Mouse (Mus musculus) gastrocnemius, postnatal 4 days (tissue): ENCODE data around the gene Samd4. TPM values are rescaled to one million over a fixed set of nuclear protein-coding genes. Genes with fewer than 3 reads are reported as not detected.

Experiments used
- DNase-seq, 2 experiments: peaks; one replicate each; pipeline ENCODE4 v3.0.0; 2021 to 2022; ENCODE audit warnings: low spot score in 2 of 2, mixed read lengths in 2 of 2
- long read RNA-seq, 2 experiments: library from polyadenylated mRNA; stranded (forward); transcript quantifications; one replicate each; pipeline ENCODE4 v2.0.0; 2021
- total RNA-seq, 2 experiments: library from RNA; stranded (reverse); gene quantifications; 2 replicates each; pipeline ENCODE4 v1.2.3; 2021

Samd4 gene
- total RNA-seq: 10 to 100 TPM; 54.5 to 61.9 TPM
- long read RNA-seq, experiment 1, full-length matches to known transcripts: 1 of 8 reads
- long read RNA-seq, experiment 1, partial matches to known transcripts: 2 of 8 reads
- long read RNA-seq, experiment 1, other reads (novel, unspliced or antisense): 5 of 8 reads
- long read RNA-seq, experiment 2, full-length matches to known transcripts: 1 of 7 reads
- long read RNA-seq, experiment 2, partial matches to known transcripts: 3 of 7 reads
- long read RNA-seq, experiment 2, other reads (novel, unspliced or antisense): 3 of 7 reads

DNA sequence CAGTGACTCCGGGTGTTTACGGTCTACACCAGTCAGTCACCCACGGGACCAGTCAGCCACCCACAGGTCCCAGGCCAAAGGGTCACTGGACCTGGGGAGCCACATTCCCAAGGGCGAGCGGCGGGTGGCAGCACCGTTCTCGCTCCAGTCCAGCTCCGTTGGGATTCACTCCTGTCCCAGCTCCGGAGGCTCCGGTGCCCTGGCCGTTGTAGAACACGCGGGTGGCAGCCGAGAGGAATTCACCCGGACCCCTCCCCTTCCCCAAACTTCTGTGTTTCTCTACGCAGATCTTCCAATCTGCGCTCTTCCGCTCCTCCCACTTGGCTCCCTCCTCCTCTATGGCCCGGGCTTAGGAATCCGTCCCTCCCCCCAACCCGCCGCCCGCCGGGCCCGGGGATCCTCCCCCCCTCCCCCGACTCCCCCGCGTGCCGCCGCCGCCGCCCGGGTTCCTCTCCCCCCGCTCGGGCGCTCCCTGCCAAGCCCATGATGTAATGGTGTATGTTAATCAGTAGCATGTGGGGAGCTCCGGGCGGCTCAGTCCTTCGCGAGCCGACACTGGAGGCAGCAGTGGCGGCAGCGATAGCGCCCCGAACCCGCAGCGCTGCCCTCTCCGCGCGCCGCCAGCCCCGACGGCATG is at the start of gene Samd4:
TSS of gene Samd4 (plus strand) at position 424 of the 637 bp plus-strand sequence.
- DNase-seq: peak; percentile 77 to 86

DNA sequence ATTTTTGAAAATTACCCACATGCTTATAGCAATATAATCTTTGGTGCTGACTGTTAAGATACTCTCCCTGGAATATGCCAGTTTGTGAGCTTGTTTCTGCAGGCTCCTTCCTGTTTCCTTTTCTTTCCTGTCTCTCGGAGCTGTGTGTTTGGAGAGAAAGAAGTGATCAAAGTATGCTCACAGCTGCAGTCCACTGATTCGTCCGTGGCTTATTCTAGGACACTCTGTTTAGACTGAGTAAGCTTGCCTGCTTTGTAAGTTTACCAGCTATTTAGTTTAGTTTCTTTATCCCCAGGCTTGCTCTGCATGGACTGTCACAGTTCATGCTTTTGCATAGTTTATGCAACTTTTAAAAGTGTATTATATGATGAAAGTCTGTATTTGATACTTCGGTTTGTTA is 43.3 kb upstream of the Samd4 start:
- no peak for DNase-seq

- no peak for DNase-seq
These were observed 36.9 kb upstream of the Samd4 start for GRCm38 (mm10) chr14:46845706-46846105.

DNA sequence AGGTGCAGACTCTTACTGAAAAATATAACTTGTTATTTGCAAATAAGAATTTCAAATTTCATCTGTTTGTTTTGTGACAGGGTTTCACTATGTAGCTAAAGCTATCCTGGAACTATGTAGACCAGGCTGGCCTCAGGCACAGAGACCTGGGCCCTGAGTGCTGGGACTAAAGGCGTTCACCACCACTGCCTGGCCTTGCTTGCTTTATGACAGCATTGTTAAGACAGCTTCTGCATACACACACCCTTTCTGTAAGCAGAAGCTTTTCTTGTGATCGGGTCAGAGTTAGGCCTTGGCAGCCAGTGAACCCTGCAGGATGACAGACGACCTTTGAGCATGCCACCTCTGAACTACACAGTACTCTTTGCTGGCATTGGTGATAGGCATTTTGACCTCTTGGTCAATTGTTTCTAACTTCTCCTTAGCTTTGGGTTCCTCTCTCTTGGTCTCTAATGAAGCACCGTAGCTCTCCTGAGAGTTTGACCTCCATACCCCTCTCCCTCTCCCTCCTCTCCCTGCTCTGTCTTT is 34.5 kb upstream of the Samd4 start:
- DNase-seq: no peak

GRCm38 (mm10) chr14:46848736-46849135 is 33.9 kb upstream of the Samd4 start:
- no peak for DNase-seq

- no peak for DNase-seq
These were observed 32.9 kb upstream of the Samd4 start for GRCm38 (mm10) chr14:46849769-46850168.

GRCm38 (mm10) chr14:46853677-46854076 is 29.0 kb upstream of the Samd4 start:
- DNase-seq: peak in 1 of 2 experiments; percentile 16

DNA sequence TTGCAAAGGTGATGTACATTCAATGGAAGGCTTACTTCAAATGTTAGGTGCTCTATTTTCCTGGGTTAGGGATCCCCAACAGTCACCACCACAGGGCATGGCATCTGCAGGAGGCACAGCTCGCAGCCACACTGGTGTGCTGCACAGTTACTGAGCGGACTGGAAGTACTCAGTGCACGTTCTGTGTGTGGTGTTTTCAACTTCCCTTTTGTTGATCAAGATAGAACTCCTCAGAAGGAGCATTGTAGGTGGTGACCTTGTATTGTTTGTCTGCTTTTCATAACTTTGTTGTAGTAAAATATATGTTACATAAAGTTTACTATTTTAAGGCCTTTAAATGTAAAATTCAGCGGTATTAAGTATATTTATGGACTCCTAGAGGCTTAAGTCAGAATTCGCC is 19.7 kb upstream of the Samd4 start:
- DNase-seq: no peak

GRCm38 (mm10) chr14:46880935-46881334 is 1.7 kb upstream of the Samd4 start:
- peak in 1 of 2 experiments; percentile 55 for DNase-seq

DNA sequence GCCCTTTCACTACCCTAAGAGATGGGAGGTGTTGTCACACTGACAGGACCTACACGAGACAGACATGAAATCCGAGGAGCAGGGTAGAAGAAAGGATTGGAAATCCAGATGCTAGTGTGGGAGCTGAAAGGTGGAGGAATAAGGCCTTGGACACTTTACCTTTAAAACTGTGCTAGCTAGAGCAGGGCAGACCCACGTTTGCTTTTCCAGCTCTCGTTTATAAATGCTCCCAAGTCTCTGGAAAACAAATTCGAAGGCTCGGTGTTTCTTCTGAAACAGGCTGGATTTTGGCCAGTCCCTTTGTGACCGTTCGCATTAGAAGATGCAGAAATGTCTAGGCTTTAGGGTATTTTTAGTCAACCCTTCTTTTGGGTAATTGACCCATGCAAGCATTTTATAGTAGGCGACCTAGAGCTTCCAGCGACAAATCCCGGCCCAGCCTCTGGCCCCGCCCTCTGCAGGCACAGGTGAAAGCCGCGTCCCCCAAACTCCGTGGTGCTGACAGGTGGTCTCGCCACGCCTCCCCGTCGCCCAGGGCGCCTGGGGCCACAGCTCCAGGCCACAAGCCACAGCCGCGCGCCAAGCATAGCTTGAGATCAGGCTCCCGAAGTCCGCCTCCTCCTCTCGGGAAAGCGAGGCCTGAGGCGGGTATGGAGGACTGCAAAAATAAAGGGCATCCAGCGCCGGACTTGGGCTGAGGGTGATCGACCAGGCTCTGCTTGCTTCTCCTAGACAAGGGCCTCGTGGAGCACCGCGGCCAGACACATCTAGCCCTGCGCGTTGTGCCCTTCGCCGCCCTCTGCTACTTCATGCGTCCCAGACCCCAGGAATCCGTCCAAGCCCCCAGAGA is 848 bp upstream of the Samd4 start:
- DNase-seq: peak; percentile 35 to 59

DNA sequence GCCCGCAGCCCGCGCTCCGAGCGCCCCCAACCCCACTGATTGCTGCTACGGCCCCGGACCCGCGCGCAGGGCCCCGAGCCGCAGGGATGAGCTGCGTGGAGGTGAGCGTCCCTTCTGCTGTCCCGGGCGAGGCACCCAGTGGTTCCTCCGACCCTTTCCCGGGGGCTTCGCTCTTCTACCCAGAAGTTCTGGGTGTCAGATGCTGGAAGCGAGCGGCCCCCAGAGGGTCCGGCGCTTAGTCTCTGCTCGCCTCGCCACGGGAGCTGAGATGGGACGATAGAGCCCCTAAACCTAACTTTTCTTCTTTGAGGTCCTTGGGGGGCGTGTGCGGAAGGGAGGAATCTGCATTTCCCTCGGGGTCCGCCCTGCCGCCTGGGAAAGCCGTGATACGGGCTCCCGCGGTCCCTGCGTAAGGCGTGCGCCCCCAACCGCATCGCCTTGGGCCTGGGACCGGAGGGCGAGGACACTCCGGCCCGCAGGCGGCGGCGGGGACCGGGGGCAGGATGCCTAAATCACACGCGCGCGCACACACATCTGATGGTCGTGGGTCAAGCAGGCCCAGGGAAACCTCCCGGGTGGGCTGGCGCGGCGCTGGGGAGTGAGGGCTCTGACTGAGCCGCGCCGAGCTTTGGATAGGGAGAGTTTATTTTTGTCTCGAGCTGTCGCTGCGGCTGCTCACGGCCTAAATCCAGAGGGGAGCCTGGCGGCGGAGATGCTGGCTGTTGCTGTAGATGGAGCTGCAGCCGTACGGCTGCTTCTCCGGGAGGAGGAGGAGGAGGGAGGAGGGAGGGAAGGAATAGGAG is 615 bp downstream of the Samd4 start:
- peak; percentile 51 to 65 for DNase-seq

DNA sequence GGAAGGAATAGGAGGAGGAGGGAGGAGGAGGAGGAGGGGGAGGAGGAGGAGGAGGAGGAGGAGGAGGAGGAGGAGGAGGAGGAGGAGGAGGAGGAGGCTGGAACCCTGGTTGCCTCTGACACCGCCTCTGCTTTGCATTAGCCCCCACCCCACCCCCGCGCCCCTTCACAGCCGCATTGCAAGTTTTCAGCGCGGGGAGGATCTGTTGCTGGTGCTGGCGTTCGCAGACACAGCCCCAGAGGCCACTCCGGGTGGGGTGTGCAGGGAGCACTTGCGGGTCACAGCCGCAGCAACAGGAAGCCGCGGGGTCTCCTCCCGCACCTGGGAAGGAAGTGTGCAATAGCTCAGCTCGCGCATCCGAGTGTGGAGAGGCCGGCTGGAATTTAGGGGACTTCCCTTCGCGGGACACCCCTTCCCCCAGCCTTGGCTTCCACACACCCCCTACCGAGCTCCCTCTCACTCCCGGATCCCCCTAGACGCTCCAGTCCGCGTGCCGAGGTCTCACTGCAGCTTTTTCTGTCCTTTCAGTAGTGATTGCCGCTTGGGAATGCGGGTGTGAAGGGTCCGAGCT is 1.3 kb downstream of the Samd4 start:
- peak; percentile 22 to 57 for DNase-seq

DNA sequence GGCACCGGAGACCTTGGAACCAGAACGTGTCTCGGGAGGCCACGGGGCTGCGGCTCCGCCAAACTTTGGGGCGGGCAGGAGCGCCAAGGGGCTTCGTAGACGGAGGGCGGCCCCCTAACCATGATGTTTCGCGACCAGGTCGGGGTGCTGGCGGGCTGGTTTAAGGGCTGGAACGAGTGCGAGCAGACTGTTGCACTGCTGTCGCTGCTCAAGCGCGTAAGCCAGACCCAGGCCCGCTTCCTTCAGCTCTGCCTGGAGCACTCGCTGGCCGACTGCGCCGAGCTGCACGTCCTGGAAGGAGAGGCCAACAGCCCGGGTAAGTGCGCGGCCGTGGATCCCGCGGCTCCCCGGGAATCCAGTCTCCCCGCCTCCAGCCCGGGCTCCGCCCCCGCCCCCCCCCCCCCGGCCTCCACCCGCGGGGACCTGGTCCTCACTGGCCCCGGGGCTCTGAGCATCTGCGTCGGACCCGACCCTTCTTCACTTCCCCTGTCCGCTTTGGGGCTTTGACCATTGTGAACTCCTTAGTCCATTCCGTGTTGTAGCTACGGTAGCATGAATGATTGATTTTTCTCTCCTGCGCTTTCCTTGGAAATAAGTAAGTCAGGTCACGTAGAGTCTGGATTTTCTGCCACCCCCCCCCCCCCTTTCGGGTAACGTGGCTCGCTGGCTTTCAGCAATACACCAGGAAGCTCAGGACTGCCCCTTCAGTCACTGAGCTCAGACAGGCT is 2.2 kb downstream of the Samd4 start:
- peak; percentile 52 to 70 for DNase-seq

GRCm38 (mm10) chr14:46885429-46885755 is 2.7 kb downstream of the Samd4 start:
- DNase-seq: no peak

DNA sequence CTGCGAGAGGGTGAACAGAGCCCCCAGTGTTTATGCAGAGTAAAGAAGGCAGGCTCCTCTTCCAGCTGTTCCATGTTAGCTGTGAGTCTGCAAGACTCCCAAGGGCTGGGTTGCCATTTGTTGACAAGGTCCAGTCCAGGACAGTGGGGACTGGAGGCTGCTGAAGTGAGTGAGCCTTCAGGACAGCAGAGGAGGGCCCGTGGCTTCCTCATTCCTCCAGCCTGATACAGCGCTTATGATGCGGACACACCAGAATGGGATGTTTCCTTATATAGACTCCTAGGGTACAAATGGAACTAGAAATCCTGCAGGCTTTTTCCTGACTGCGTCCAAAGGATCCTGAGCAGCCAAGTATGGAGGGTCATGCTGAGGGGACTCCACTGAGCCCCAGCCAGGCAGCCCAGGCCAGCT is 3.2 kb downstream of the Samd4 start:
- DNase-seq: peak in 1 of 2 experiments; percentile 23

GRCm38 (mm10) chr14:46889096-46889495 is 6.4 kb downstream of the Samd4 start:
- DNase-seq: no peak

DNA sequence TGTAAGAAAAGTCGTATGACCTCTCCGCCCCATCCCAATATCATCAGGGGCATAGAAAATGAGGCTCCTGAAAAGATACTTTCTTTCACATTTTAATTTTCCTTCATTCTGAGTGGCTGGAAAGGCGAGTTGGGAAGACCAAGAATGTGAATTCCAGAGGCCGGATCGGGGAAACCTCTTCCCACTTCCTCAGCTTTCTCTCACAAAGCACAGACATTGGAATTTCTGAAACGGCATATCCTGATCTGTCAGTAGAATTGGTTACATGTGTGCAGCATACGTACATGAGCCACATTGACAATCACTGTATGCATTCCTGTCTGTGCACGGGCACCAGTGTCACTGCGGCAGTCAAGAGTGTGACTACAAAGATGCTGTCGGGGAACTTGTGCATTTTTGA is 11.3 kb downstream of the Samd4 start:
- DNase-seq: no peak

DNA sequence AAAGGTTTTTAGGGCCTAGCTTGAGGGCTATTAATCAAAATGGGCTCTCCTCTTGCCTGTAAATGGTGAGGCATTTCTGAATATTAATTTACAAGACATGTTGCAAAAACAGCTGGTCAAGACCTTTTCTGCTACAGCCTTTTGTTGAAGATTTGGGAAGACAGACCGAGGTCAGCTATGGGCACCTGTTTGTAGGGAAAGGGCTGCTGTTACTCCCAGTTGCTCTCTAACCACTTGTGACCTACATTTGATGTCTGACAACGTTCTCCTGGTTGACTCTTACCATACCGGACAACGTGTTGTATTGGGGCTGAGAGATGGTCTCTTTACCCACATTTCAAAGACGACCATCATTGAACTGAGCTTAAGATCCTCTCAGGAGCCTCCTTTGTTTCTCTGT is 15.3 kb downstream of the Samd4 start:
- no peak for DNase-seq

GRCm38 (mm10) chr14:46898626-46899025 is 16.0 kb downstream of the Samd4 start:
- DNase-seq: no peak

DNA sequence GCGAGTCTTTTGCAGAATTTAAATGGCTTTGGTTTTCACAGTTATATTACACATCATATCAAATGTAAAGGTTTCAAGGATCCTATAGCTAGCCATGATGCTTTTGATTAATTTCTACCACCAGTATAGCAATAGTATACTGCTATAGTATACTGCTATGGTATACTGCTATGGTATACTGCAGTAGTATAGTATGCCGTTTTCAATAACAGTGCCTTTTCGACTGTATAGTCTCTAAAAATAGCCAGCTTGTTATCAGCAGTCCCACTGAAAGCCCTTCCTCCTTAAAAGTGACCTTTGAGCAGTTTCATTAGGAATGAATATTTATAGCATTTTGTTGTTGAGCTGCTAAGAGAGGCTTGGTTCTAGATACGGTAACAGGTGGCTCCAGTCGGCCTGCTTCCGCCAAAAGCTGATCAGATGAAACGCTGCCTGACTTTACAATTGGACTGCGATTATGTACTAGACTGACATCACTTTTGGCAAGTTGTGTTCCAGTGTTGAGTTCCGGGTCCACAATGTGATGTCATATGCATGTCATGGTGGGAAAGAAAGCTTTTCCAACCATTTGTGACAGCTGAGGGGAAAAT is 19.9 kb downstream of the Samd4 start:
- no peak for DNase-seq
